Mouse (Mus musculus): ENCODE results near the gene Rsph14. TPM values are rescaled to one million over a fixed set of nuclear protein-coding genes. Genes with fewer than 3 reads are reported as not detected.
A peak's percentile ranks its signal among the peaks of the same experiment; 100 is the strongest.

Rsph14 gene
- polyA plus RNA-seq, 1 experiment from 2014 or later, result 0.27 TPM

GRCm38 (mm10) chr10:74921614-74922013 lies 110.8 kb downstream of the Rsph14 start:
- no peak for ATAC-seq
- 81% methylated on average over 11 of the region's 11 CpGs for WGBS
- no peak overlapping the region for H3K4me3 ChIP-seq (replicated peaks; ENCODE audit: low read length)
- H3K9ac ChIP-seq (replicated peaks; ENCODE audit: low read depth, low read length), result no peak overlapping the region
- H3K9me3 ChIP-seq (ENCODE audit: control insufficient read depth, low read length), result no peaks in the 10 kb centered on the region
- no peak overlapping the region for H3K27ac ChIP-seq (ENCODE audit: low read length)
- H3K36me3 ChIP-seq (ENCODE audit: control insufficient read depth, insufficient read depth), result no peaks in the 10 kb centered on the region
- H3K4me1 ChIP-seq (replicated peaks; ENCODE audit: control insufficient read depth, insufficient read depth, low read length), result peaks cover 6% of the 10 kb centered on the region; the same call in 1 of the 2 replicates
- no peaks in the 10 kb centered on the region for H3K27me3 ChIP-seq (replicated peaks; ENCODE audit: control insufficient read depth, insufficient read depth, low read length)
- H3K4me2 ChIP-seq (ENCODE audit: low read length), result no peak overlapping the region

- H3K36me3 ChIP-seq (ENCODE audit: control insufficient read depth, insufficient read depth), result no peaks in the 10 kb centered on the region
- no peak overlapping the region for H3K4me2 ChIP-seq (ENCODE audit: low read length)
- ATAC-seq, result peak; percentile 53
- H3K9me3 ChIP-seq (ENCODE audit: control insufficient read depth, low read length), result no peaks in the 10 kb centered on the region
- H3K9ac ChIP-seq (replicated peaks; ENCODE audit: low read depth, low read length), result no peak overlapping the region
- H3K27ac ChIP-seq (ENCODE audit: low read length), result no peak overlapping the region
- no peaks in the 10 kb centered on the region for H3K27me3 ChIP-seq (replicated peaks; ENCODE audit: control insufficient read depth, insufficient read depth, low read length)
- peaks cover 6% of the 10 kb centered on the region; the same call in 1 of the 2 replicates for H3K4me1 ChIP-seq (replicated peaks; ENCODE audit: control insufficient read depth, insufficient read depth, low read length)
- no peak overlapping the region for H3K4me3 ChIP-seq (replicated peaks; ENCODE audit: low read length)
- WGBS, result 43% methylated on average over 17 of the region's 17 CpGs
Observed at GRCm38 (mm10) chr10:74920853-74921567, 111.4 kb downstream of the Rsph14 start.

- Histone ChIP-seq H3K36me3 (ENCODE audit: control insufficient read depth, insufficient read depth) (no peaks in the 10 kb centered on the region), H3K4me1 (replicated peaks; ENCODE audit: control insufficient read depth, insufficient read depth, low read length) (no peaks in the 10 kb centered on the region), H3K27ac (ENCODE audit: low read length) (no peak overlapping the region), H3K4me3 (replicated peaks; ENCODE audit: low read length) (no peak overlapping the region), H3K4me2 (ENCODE audit: low read length) (no peak overlapping the region), H3K9ac (replicated peaks; ENCODE audit: low read depth, low read length) (no peak overlapping the region), H3K27me3 (replicated peaks; ENCODE audit: control insufficient read depth, insufficient read depth, low read length) (no peaks in the 10 kb centered on the region), H3K9me3 (ENCODE audit: control insufficient read depth, low read length) (no peaks in the 10 kb centered on the region)
- 36% methylated on average over 5 of the region's 5 CpGs for WGBS
- ATAC-seq, result no peak
Observed at GRCm38 (mm10) chr10:74919277-74919676, 113.1 kb downstream of the Rsph14 start.

DNA sequence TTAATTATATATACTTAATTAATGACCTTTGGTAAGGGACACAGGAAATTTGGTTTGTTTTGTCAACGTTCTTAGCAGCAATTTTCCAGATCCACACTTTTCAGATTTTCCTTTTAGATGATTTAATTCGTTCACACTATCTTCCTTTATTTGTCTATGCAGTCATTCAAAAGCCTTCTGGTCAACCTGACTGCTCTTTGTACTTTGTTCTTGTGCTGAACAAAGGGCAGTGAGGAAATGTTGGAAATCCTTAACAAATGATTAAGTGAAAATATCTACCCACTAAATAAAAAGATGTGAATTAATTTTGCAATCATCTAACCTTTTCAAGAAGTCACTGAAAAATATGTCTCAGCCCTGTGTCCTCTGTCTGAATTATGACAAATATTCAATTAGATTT lies 124.0 kb downstream of the Rsph14 start:
- H3K27ac ChIP-seq (ENCODE audit: low read length), result no peak overlapping the region
- no peaks in the 10 kb centered on the region for H3K9me3 ChIP-seq (ENCODE audit: control insufficient read depth, low read length)
- H3K4me2 ChIP-seq (ENCODE audit: low read length), result no peak overlapping the region
- WGBS, result 75% methylated on average over 2 of the region's 2 CpGs
- no peak for ATAC-seq
- H3K4me3 ChIP-seq (replicated peaks; ENCODE audit: low read length), result no peak overlapping the region
- H3K36me3 ChIP-seq (ENCODE audit: control insufficient read depth, insufficient read depth), result no peaks in the 10 kb centered on the region
- H3K27me3 ChIP-seq (replicated peaks; ENCODE audit: control insufficient read depth, insufficient read depth, low read length), result no peaks in the 10 kb centered on the region
- H3K4me1 ChIP-seq (replicated peaks; ENCODE audit: control insufficient read depth, insufficient read depth, low read length), result no peaks in the 10 kb centered on the region
- no peak overlapping the region for H3K9ac ChIP-seq (replicated peaks; ENCODE audit: low read depth, low read length)

Other genes with a start within 250 kb of the Rsph14 start
- gene Gnaz, start 65.4 kb downstream of the Rsph14 start, polyA plus RNA-seq (2015; fragmentation: Nextera tagmentation; extraction: Ambion mirVana), result 43.9 and 54.3 TPM in 2 replicates
- gene Rab36, start 4.5 kb upstream of the Rsph14 start, polyA plus RNA-seq (2015; fragmentation: Nextera tagmentation; extraction: Ambion mirVana), result 14.3 and 16.8 TPM in 2 replicates
- 14.8 and 17.6 TPM in 2 replicates for gene Bcr, start 28.0 kb upstream of the Rsph14 start, polyA plus RNA-seq (2015; fragmentation: Nextera tagmentation; extraction: Ambion mirVana)
- gene Specc1l, start 179.5 kb upstream of the Rsph14 start, polyA plus RNA-seq (2015; fragmentation: Nextera tagmentation; extraction: Ambion mirVana), result 42.5 and 48.8 TPM in 2 replicates